ENCODE assay signal across 8 mouse cellular contexts in the genomic region with DNA sequence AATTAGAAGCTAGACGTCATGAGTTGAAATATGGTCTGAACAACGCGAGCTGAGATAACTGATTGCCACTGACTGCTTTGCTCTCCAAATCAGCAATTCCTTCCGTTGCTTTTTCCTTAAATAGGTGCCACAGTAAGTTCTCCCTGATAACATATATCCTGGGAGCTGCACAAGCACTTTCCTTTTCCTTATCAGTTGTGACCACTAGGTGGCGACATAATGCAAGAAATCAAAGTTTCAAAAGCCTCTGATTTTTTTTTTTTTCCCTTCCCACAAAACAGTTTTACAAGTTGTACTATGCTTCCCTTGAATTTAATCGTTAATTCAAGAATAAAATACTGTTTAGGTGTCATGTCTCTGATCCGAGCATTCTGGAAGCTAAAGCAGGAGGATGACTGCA. TPM values are rescaled to one million over a fixed set of nuclear protein-coding genes. Genes with fewer than 3 reads are reported as not detected.
DNase-seq lines count a peak whose midpoint lies in the region; ATAC-seq lines count a peak whose summit lies in the region.

No protein-coding gene starts in this region.

- no peak overlapping the region for H3K9ac ChIP-seq in heart, embryonic 13.5 days
- no peak overlapping the region for H3K9ac ChIP-seq in forebrain, embryonic 14.5 days (ENCODE audit: low read length)

- DNase-seq in heart, embryonic 10.5 days (ENCODE audit: low spot score), result no peak
- DNase-seq in A20 (ENCODE audit: low read depth, low spot score) (peak; percentile 61), adipocyte (ENCODE audit: low spot score) (peak; percentile 76)
- peak; percentile 88 for DNase-seq in forebrain, embryonic 14.5 days (ENCODE audit: low spot score)
- DNase-seq in layer of hippocampus, adult 9-11 months, result peak; percentile 2
- DNase-seq in retina, postnatal 7 days (ENCODE audit: low read depth, low spot score), result peak; percentile 63
- DNase-seq in spleen, adult 18-20 months, result no peak

- H3K36me3 ChIP-seq in heart, embryonic 13.5 days, result no peaks in the 10 kb centered on the region
- H3K36me3 ChIP-seq in heart, embryonic 10.5 days, result no peaks in the 10 kb centered on the region
- H3K36me3 ChIP-seq in forebrain, embryonic 14.5 days (ENCODE audit: control insufficient read depth, insufficient read depth, low read length), result no peaks in the 10 kb centered on the region

- H3K4me3 ChIP-seq in heart, embryonic 13.5 days, result no peak overlapping the region
- no peak overlapping the region for H3K4me3 ChIP-seq in heart, embryonic 10.5 days
- no peak overlapping the region for H3K4me3 ChIP-seq in forebrain, embryonic 14.5 days (ENCODE audit: low read depth, low read length)

- no peak for ATAC-seq in heart, embryonic 13.5 days (ENCODE audit: extremely low read depth, insufficient number of reproducible peaks, low FRiP score, low TSS enrichment)
- ATAC-seq in forebrain, embryonic 14.5 days, result peak; percentile 28; the same call in 1 of the 2 replicates

- H3K9me3 ChIP-seq in heart, embryonic 13.5 days, result no peaks in the 10 kb centered on the region
- no peaks in the 10 kb centered on the region for H3K9me3 ChIP-seq in heart, embryonic 10.5 days
- no peaks in the 10 kb centered on the region for H3K9me3 ChIP-seq in forebrain, embryonic 14.5 days (replicated peaks; ENCODE audit: control insufficient read depth, low read length)

- H3K27me3 ChIP-seq in heart, embryonic 13.5 days (replicated peaks), result no peaks in the 10 kb centered on the region; the same call in 1 of the 2 replicates
- no peaks in the 10 kb centered on the region for H3K27me3 ChIP-seq in heart, embryonic 10.5 days (ENCODE audit: insufficient read depth, poor library complexity, severe bottlenecking)
- H3K27me3 ChIP-seq in forebrain, embryonic 14.5 days (replicated peaks; ENCODE audit: control insufficient read depth, insufficient read depth, low read length), result no peaks in the 10 kb centered on the region

- no peak overlapping the region for H3K27ac ChIP-seq in heart, embryonic 13.5 days (replicated peaks)
- H3K27ac ChIP-seq in heart, embryonic 10.5 days, result no peak overlapping the region
- no peak overlapping the region for H3K27ac ChIP-seq in forebrain, embryonic 14.5 days (ENCODE audit: low read depth, low read length)

- WGBS in heart, embryonic 13.5 days, result 2% methylated on average over 7 of the region's 7 CpGs
- WGBS in heart, embryonic 10.5 days, result 5% methylated on average over 7 of the region's 7 CpGs
- WGBS in forebrain, embryonic 14.5 days, result 5% methylated on average over 7 of the region's 7 CpGs

- H3K4me1 ChIP-seq in heart, embryonic 13.5 days, result no peaks in the 10 kb centered on the region
- no peaks in the 10 kb centered on the region for H3K4me1 ChIP-seq in heart, embryonic 10.5 days
- no peaks in the 10 kb centered on the region for H3K4me1 ChIP-seq in forebrain, embryonic 14.5 days (ENCODE audit: control insufficient read depth, insufficient read depth, low read length)

- peak overlapping the region; percentile 5; the same call in 1 of the 2 replicates for H3K4me2 ChIP-seq in heart, embryonic 13.5 days
- no peak overlapping the region for H3K4me2 ChIP-seq in forebrain, embryonic 14.5 days (ENCODE audit: low read length)

RNA-seq across cellular contexts. Expression of a gene that starts 40.8 kb away (rescaled TPM):
- polyA plus RNA-seq in heart, embryonic 13.5 days (2015; fragmentation: Nextera tagmentation; extraction: Ambion mirVana), result 15.2 and 15.6 TPM in 2 replicates
- 2.0 and 2.5 TPM in 2 replicates for polyA plus RNA-seq in heart, embryonic 10.5 days (2016; fragmentation: Nextera tagmentation; extraction: Ambion mirVana)
- polyA plus RNA-seq in forebrain, embryonic 14.5 days (2014; fragmentation: Nextera tagmentation; extraction: Ambion mirVana), result 29.5 and 34.4 TPM in 2 replicates

Comparison
In these comparisons a context has a peak if more than half of its experiments do, and no peak if none do; other contexts are left out.
1. DNase-seq: peak in A20 (single experiment), adipocyte (single experiment), forebrain, embryonic 14.5 days (single experiment), layer of hippocampus, adult 9-11 months (single experiment) and retina, postnatal 7 days (single experiment); none in heart, embryonic 10.5 days (single experiment) and spleen, adult 18-20 months (0 of 2).